Mouse (Mus musculus) stomach, postnatal 0 days (tissue): Measurements from ENCODE around the gene F2.

Experiments used
- CTCF ChIP-seq: IDR thresholded peaks from 2 replicates; pipeline ENCODE4 v1.5.1; 2016; ENCODE audit warnings: antibody characterized with exemption, low read depth, mild to moderate bottlenecking, moderate library complexity
- EP300 ChIP-seq: optimal IDR thresholded peaks from 2 replicates; pipeline ENCODE3; 2016; ENCODE audit warnings: antibody characterized with exemption

GRCm38 (mm10) chr2:91636727-91637338, 619 bp upstream of the F2 start:
- TF ChIP-seq CTCF: no peak
- no peak for TF ChIP-seq EP300
